Mouse (Mus musculus): ENCODE data around the gene Runx3. TPM values are rescaled to one million over a fixed set of nuclear protein-coding genes. Genes with fewer than 3 reads are reported as not detected.

The Runx3 gene
- polyA plus RNA-seq, 1 experiment from 2014 or later: 0.54 TPM

DNA sequence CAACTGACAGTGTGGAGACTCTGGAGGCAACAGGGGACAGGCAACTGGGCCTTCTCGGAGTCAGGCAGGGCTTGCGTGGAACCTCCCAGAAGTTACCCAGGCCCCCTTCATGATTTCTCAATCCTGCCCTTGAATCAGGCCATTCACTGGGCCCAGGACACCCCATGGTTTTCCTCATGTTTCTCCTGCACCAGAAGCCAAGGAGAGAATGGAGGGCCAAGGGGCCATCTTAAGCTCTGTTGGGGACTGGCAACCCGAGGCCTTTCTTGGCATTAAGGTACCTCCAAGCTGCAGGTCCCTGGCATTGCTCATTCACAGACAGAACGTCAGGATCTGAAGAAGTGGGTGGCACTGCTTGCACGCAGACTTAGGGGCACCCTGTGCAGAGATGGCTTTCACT lies 3.3 kb downstream of the Runx3 start:
- no peak overlapping the region for H3K4me2 ChIP-seq (ENCODE audit: low read depth, low read length)
- no peak overlapping the region for H3K4me3 ChIP-seq (replicated peaks; ENCODE audit: low read length)
- H3K4me1 ChIP-seq (ENCODE audit: control insufficient read depth, insufficient read depth, low read length): no peaks in the 10 kb centered on the region
- no peak for ATAC-seq (ENCODE audit: insufficient read depth, low FRiP score)
- no peak overlapping the region for H3K27ac ChIP-seq (ENCODE audit: low read length)
- H3K9me3 ChIP-seq (replicated peaks; ENCODE audit: control insufficient read depth, low read length): no peaks in the 10 kb centered on the region
- no peaks in the 10 kb centered on the region for H3K27me3 ChIP-seq (ENCODE audit: control insufficient read depth, insufficient read depth, low read length)
- 80% methylated on average over 5 of the region's 5 CpGs for WGBS
- H3K36me3 ChIP-seq (ENCODE audit: control insufficient read depth, insufficient read depth, low read length): no peaks in the 10 kb centered on the region
- no peak overlapping the region for H3K9ac ChIP-seq (ENCODE audit: low read length)

DNA sequence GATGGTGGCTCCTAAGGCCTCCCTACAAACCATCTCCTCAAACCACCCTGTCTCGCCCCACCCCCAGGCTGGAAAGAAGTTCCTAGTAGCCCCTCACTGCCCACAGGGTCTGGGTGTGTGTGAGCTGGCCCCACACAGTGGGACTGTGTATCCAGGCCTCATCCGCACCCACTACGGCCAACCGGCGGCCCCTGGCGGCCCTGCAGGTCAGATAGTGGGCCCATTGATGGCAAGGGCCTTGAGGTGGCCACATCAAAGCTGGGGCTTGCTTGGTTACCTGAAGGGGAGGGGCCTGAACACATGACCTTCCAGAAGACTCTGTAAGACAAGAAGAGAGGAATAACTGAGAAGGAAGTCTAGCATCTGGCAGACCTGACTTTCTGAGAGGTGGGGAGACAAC lies 4.3 kb downstream of the Runx3 start:
- Histone ChIP-seq H3K27me3 (ENCODE audit: control insufficient read depth, insufficient read depth, low read length) (no peaks in the 10 kb centered on the region), H3K9ac (ENCODE audit: low read length) (no peak overlapping the region), H3K4me1 (ENCODE audit: control insufficient read depth, insufficient read depth, low read length) (no peaks in the 10 kb centered on the region), H3K4me2 (ENCODE audit: low read depth, low read length) (no peak overlapping the region), H3K4me3 (replicated peaks; ENCODE audit: low read length) (no peak overlapping the region), H3K36me3 (ENCODE audit: control insufficient read depth, insufficient read depth, low read length) (no peaks in the 10 kb centered on the region), H3K27ac (ENCODE audit: low read length) (no peak overlapping the region), H3K9me3 (replicated peaks; ENCODE audit: control insufficient read depth, low read length) (no peaks in the 10 kb centered on the region)
- ATAC-seq (ENCODE audit: insufficient read depth, low FRiP score): no peak
- WGBS: 80% methylated on average over 6 of the region's 6 CpGs

DNA sequence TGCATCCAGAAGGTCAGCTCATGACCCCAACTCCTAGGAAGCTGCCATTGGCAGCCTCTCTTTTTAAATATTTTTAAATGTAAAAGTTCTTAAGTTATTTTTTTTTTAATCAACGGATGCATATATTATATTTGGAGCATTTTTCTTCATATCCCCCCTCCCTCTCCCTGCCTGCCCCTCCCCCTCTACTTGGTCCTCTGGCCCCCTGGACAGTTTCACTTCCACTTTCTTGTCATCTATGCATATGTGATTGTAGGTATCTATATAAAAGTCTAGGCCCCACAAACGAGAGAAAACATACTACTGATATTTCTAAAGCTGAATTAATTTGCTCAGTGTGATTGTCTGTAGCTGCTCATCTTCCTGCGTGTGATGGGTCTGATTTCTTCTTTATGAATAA lies 4.7 kb downstream of the Runx3 start:
- no peak overlapping the region for H3K27ac ChIP-seq (ENCODE audit: low read length)
- H3K27me3 ChIP-seq (ENCODE audit: control insufficient read depth, insufficient read depth, low read length): no peaks in the 10 kb centered on the region
- H3K4me2 ChIP-seq (ENCODE audit: low read depth, low read length): no peak overlapping the region
- H3K4me1 ChIP-seq (ENCODE audit: control insufficient read depth, insufficient read depth, low read length): no peaks in the 10 kb centered on the region
- ATAC-seq (ENCODE audit: insufficient read depth, low FRiP score): no peak
- H3K4me3 ChIP-seq (replicated peaks; ENCODE audit: low read length): no peak overlapping the region
- no peaks in the 10 kb centered on the region for H3K36me3 ChIP-seq (ENCODE audit: control insufficient read depth, insufficient read depth, low read length)
- no peak overlapping the region for H3K9ac ChIP-seq (ENCODE audit: low read length)
- no peaks in the 10 kb centered on the region for H3K9me3 ChIP-seq (replicated peaks; ENCODE audit: control insufficient read depth, low read length)
- 81% methylated on average over 3 of the region's 3 CpGs for WGBS

DNA sequence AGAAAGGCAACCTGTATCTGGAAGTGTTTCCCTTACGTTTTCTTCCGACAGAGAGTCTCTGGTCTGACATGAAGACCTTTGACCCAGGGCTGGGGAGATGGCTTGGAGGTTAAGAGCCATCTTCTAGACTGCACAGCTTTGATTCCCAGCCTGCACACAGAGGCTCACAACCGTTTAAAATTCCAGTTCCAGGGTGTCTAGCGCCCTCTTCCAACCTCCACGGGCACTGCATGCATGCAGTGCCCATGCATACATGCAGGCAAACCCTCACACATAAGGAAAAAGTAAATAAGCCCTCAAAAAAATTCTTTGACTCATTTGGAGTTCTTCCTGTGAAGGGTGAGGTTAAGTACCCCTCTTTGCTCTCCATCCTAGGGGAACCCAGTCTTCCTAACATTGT lies 5.9 kb downstream of the Runx3 start:
- no peaks in the 10 kb centered on the region for H3K9me3 ChIP-seq (replicated peaks; ENCODE audit: control insufficient read depth, low read length)
- H3K27ac ChIP-seq (ENCODE audit: low read length): no peak overlapping the region
- H3K4me2 ChIP-seq (ENCODE audit: low read depth, low read length): no peak overlapping the region
- 55% methylated on average over 5 of the region's 5 CpGs for WGBS
- H3K9ac ChIP-seq (ENCODE audit: low read length): no peak overlapping the region
- ATAC-seq (ENCODE audit: insufficient read depth, low FRiP score): no peak
- no peaks in the 10 kb centered on the region for H3K4me1 ChIP-seq (ENCODE audit: control insufficient read depth, insufficient read depth, low read length)
- no peaks in the 10 kb centered on the region for H3K36me3 ChIP-seq (ENCODE audit: control insufficient read depth, insufficient read depth, low read length)
- H3K4me3 ChIP-seq (replicated peaks; ENCODE audit: low read length): no peak overlapping the region
- no peaks in the 10 kb centered on the region for H3K27me3 ChIP-seq (ENCODE audit: control insufficient read depth, insufficient read depth, low read length)

DNA sequence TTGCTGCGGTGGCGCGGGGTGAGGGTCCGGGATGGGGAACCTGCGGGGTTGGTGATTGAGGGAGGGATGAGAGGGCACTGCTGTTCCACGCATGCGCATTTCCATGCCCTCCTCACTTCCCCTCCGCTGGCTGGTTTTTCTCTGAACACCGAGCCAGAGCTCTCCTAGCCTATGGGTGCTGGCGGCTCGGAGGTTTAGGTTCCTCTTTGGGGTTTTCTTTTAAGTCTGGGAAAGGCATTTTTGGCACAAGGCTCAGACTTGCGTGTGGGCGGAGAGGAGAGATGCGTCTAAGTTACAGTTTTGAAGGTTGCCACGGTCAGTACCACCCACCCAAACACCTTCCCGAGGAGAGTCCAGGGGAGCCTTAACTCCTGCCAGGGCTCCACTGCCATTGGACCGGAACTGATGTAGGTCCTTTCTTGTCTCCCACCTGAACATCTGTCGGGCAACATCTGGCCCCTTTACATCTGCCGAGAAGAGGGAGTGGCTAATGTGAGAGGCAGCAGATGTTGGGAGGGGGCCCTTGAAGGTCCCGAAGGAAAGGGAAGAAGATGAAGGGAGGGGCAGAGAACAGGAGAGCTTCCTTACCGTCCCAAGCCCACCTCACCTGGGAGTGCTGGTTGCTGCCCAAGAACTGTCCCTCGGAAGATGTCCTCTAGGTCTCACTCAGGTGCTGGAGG lies 8.5 kb downstream of the Runx3 start:
- Histone ChIP-seq H3K9ac (ENCODE audit: low read length) (0 out of 2 replicates have a peak overlapping the region, but pooled peaks have one; percentile 22), H3K27me3 (ENCODE audit: control insufficient read depth, insufficient read depth, low read length) (no peaks in the 10 kb centered on the region), H3K4me1 (ENCODE audit: control insufficient read depth, insufficient read depth, low read length) (no peaks in the 10 kb centered on the region), H3K4me2 (ENCODE audit: low read depth, low read length) (peak overlapping the region; percentile 48), H3K27ac (ENCODE audit: low read length) (no peak overlapping the region), H3K4me3 (replicated peaks; ENCODE audit: low read length) (peak overlapping the region; percentile 24), H3K36me3 (ENCODE audit: control insufficient read depth, insufficient read depth, low read length) (no peaks in the 10 kb centered on the region), H3K9me3 (replicated peaks; ENCODE audit: control insufficient read depth, low read length) (no peaks in the 10 kb centered on the region)
- ATAC-seq (ENCODE audit: insufficient read depth, low FRiP score): no peak
- WGBS: 16% methylated on average over 22 of the region's 22 CpGs

DNA sequence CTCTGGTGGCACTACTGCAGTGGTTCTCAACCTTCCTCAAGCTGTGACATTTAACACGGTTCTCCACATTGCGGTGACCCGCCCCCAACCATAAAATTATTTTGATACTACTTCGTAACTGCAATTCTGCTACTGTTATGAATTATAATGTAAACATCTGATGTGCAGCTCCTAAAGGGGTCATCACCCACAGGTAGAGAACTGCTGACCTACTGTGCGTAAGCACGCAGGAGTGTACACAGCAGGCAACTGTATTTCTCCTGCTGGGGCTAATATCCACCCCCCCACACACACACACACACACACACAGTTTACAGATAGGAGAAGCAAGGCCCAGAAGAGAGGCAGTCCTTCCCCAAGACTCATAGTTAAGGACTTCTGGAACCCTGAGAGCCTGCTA lies 9.7 kb downstream of the Runx3 start:
- no peak for ATAC-seq (ENCODE audit: insufficient read depth, low FRiP score)
- H3K27ac ChIP-seq (ENCODE audit: low read length): no peak overlapping the region
- H3K4me2 ChIP-seq (ENCODE audit: low read depth, low read length): no peak overlapping the region
- H3K27me3 ChIP-seq (ENCODE audit: control insufficient read depth, insufficient read depth, low read length): no peaks in the 10 kb centered on the region
- H3K4me3 ChIP-seq (replicated peaks; ENCODE audit: low read length): no peak overlapping the region
- H3K4me1 ChIP-seq (ENCODE audit: control insufficient read depth, insufficient read depth, low read length): no peaks in the 10 kb centered on the region
- H3K36me3 ChIP-seq (ENCODE audit: control insufficient read depth, insufficient read depth, low read length): no peaks in the 10 kb centered on the region
- 86% methylated on average over 6 of the region's 6 CpGs for WGBS
- H3K9ac ChIP-seq (ENCODE audit: low read length): no peak overlapping the region
- H3K9me3 ChIP-seq (replicated peaks; ENCODE audit: control insufficient read depth, low read length): no peaks in the 10 kb centered on the region

DNA sequence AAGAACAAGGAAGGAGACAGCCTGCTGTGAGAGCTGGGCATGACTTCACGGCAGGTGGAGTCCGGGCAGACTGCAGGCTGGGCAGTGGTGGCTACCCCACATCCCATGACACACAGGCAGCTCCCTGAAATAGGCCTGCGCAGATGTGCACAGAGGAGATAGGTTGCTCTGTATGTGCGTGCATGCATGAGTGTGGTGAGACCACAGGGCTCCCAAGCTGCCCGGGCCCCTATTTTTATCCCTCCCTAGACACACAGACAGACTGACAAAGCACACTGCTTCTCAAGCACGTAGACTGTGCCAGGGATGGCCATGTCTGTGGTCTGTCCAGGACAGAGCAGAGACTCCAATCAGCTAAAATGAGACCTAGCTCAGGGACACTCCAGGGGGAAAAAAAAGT lies 10.7 kb downstream of the Runx3 start:
- no peak for ATAC-seq (ENCODE audit: insufficient read depth, low FRiP score)
- Histone ChIP-seq H3K4me1 (ENCODE audit: control insufficient read depth, insufficient read depth, low read length) (no peaks in the 10 kb centered on the region), H3K9ac (ENCODE audit: low read length) (no peak overlapping the region), H3K9me3 (replicated peaks; ENCODE audit: control insufficient read depth, low read length) (no peaks in the 10 kb centered on the region), H3K27ac (ENCODE audit: low read length) (no peak overlapping the region), H3K36me3 (ENCODE audit: control insufficient read depth, insufficient read depth, low read length) (no peaks in the 10 kb centered on the region), H3K4me3 (replicated peaks; ENCODE audit: low read length) (no peak overlapping the region), H3K4me2 (ENCODE audit: low read depth, low read length) (no peak overlapping the region), H3K27me3 (ENCODE audit: control insufficient read depth, insufficient read depth, low read length) (no peaks in the 10 kb centered on the region)
- WGBS: 77% methylated on average over 6 of the region's 6 CpGs

DNA sequence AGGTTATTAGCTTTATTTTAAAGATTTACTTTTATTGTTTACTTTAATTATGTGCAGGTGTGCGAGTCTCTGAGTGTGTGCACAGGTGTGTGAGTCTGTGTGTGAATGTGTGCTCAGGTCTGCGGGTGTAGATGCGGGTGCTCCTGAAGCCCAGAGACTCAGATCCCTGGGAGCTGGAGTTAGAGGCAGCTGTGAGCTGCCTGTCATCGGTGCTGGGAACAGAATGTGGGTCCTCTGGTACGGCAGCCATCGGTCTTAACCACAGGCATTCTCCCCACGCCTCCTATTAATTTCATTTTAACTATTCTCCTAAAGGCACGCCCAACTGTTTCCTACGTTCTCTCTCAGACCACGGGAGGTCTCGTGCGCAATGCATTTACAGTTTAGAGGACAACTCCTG lies 12.3 kb downstream of the Runx3 start:
- Histone ChIP-seq H3K27ac (ENCODE audit: low read length) (no peak overlapping the region), H3K9me3 (replicated peaks; ENCODE audit: control insufficient read depth, low read length) (no peaks in the 10 kb centered on the region), H3K4me3 (replicated peaks; ENCODE audit: low read length) (no peak overlapping the region), H3K9ac (ENCODE audit: low read length) (no peak overlapping the region), H3K36me3 (ENCODE audit: control insufficient read depth, insufficient read depth, low read length) (no peaks in the 10 kb centered on the region), H3K4me2 (ENCODE audit: low read depth, low read length) (no peak overlapping the region), H3K4me1 (ENCODE audit: control insufficient read depth, insufficient read depth, low read length) (no peaks in the 10 kb centered on the region), H3K27me3 (ENCODE audit: control insufficient read depth, insufficient read depth, low read length) (peaks cover 1% of the 10 kb centered on the region; the same call in 1 of the 2 replicates)
- no peak for ATAC-seq (ENCODE audit: insufficient read depth, low FRiP score)
- WGBS: 80% methylated on average over 12 of the region's 12 CpGs

DNA sequence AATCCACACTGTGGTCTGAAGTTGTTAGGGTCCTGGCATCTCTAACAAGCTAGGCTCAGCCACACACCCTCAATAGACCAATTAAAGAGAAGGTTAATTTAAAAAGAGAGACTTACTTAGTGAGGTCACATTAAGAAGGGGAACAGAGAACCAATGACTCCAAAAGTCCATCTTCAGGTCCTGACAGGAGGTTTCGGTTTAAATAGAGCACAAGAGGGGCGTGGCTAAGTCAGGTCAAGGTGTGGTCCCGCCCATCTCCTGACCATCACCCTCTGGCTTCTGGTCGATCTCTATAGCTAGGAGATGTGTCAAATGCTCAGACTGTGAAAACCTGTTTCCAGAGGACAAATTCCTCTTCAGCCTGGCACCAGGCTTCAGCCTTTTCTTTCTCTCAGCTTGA lies 13.3 kb downstream of the Runx3 start:
- no peak overlapping the region for H3K4me2 ChIP-seq (ENCODE audit: low read depth, low read length)
- H3K27ac ChIP-seq (ENCODE audit: low read length): no peak overlapping the region
- ATAC-seq (ENCODE audit: insufficient read depth, low FRiP score): no peak
- H3K9me3 ChIP-seq (replicated peaks; ENCODE audit: control insufficient read depth, low read length): no peaks in the 10 kb centered on the region
- no peaks in the 10 kb centered on the region for H3K36me3 ChIP-seq (ENCODE audit: control insufficient read depth, insufficient read depth, low read length)
- no peaks in the 10 kb centered on the region for H3K4me1 ChIP-seq (ENCODE audit: control insufficient read depth, insufficient read depth, low read length)
- H3K27me3 ChIP-seq (ENCODE audit: control insufficient read depth, insufficient read depth, low read length): peaks cover 5% of the 10 kb centered on the region
- H3K4me3 ChIP-seq (replicated peaks; ENCODE audit: low read length): no peak overlapping the region
- 57% methylated on average over 4 of the region's 4 CpGs for WGBS
- H3K9ac ChIP-seq (ENCODE audit: low read length): no peak overlapping the region

All from stomach, embryonic 16.5 days (tissue).